Mouse (Mus musculus) megakaryocyte, embryonic 14.5 days (primary cell): ENCODE results near the gene Prg2.

Experiments used
- FLI1 ChIP-seq: IDR thresholded peaks from 2 replicates; pipeline ENCODE4 v1.6.1; 2012; ENCODE audit warnings: low read length, inconsistent platforms, mixed read lengths
- GATA1 ChIP-seq: IDR thresholded peaks from 3 replicates; pipeline ENCODE4 v1.6.1; 2012; ENCODE audit warnings: mixed read lengths, low read length, inconsistent platforms, borderline replicate concordance

DNA sequence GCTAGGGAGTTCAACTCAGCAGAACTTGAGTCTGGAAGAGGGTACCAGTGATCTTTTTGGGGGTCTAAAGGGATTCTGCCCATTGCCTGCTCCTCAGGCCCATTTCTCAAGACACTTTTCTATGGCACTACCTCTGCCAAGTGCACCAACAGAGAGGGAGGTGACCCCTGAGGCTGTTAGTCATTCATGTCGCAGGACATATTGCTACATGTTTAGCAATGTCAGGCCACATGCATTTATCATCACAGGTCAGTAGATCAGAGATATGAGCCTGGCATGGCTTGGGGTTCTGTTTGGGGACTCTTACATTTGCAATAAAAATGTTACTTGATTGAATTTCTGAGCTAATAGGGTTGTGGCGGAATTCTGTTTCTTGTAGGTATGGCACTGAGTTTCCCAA is 4.7 kb upstream of the Prg2 start:
- no peak for TF ChIP-seq GATA1
- TF ChIP-seq FLI1, result no peak
